Mouse (Mus musculus): ENCODE data around the gene Bco1. TPM values are rescaled to one million over a fixed set of nuclear protein-coding genes. Genes with fewer than 3 reads are reported as not detected.

The Bco1 gene
- 0.22 TPM in 1 of 2 replicates, not detected in the other for polyA plus RNA-seq (2016; fragmentation: Nextera tagmentation; extraction: Ambion mirVana)

- Histone ChIP-seq H3K4me3 (no peak within 1 kb of the TSS), H3K4me2 (replicated peaks) (no peak within 1 kb of the TSS), H3K9ac (replicated peaks) (no peak within 1 kb of the TSS), H3K4me1 (0 out of 2 replicates have a peak, but pooled peaks cover 3% of the 10 kb centered on the region), H3K27ac (replicated peaks) (no peak within 1 kb of the TSS), H3K36me3 (no peaks in the 10 kb centered on the region), H3K27me3 (no peaks in the 10 kb centered on the region; the same call in 1 of the 2 replicates), H3K9me3 (no peaks in the 10 kb centered on the region)
- no peak for ATAC-seq (ENCODE audit: low FRiP score, low read depth)
- 59% methylated on average over 12 of the region's 12 CpGs for WGBS
Observed at GRCm38 (mm10) chr8:117095647-117096046, at the start of gene Bco1. TSS of gene Bco1 (plus strand) at chr8:117095854.

GRCm38 (mm10) chr8:117049444-117049843 lies 46.2 kb upstream of the Bco1 start:
- WGBS = 69% methylated on average over 7 of the region's 7 CpGs
- Histone ChIP-seq H3K4me1 (no peaks in the 10 kb centered on the region), H3K27ac (replicated peaks) (no peak overlapping the region), H3K4me2 (replicated peaks) (no peak overlapping the region), H3K27me3 (no peaks in the 10 kb centered on the region), H3K9ac (replicated peaks) (no peak overlapping the region), H3K4me3 (no peak overlapping the region), H3K9me3 (no peaks in the 10 kb centered on the region), H3K36me3 (no peaks in the 10 kb centered on the region)
- ATAC-seq (ENCODE audit: low FRiP score, low read depth) = no peak

- ATAC-seq (ENCODE audit: low FRiP score, low read depth) = no peak
- Histone ChIP-seq H3K4me2 (replicated peaks) (no peak overlapping the region), H3K4me1 (no peaks in the 10 kb centered on the region), H3K4me3 (no peak overlapping the region), H3K9ac (replicated peaks) (no peak overlapping the region), H3K9me3 (no peaks in the 10 kb centered on the region), H3K36me3 (no peaks in the 10 kb centered on the region), H3K27ac (replicated peaks) (no peak overlapping the region), H3K27me3 (no peaks in the 10 kb centered on the region)
- WGBS = 86% methylated on average over 9 of the region's 9 CpGs
Observed at GRCm38 (mm10) chr8:117050763-117051162, 44.9 kb upstream of the Bco1 start.

- Histone ChIP-seq H3K4me1 (no peaks in the 10 kb centered on the region), H3K4me2 (replicated peaks) (no peak overlapping the region), H3K27ac (replicated peaks) (no peak overlapping the region), H3K27me3 (no peaks in the 10 kb centered on the region), H3K9me3 (no peaks in the 10 kb centered on the region), H3K36me3 (no peaks in the 10 kb centered on the region), H3K9ac (replicated peaks) (no peak overlapping the region), H3K4me3 (no peak overlapping the region)
- ATAC-seq (ENCODE audit: low FRiP score, low read depth) = no peak
- 64% methylated on average over 9 of the region's 9 CpGs for WGBS
Observed at GRCm38 (mm10) chr8:117051316-117051715, 44.3 kb upstream of the Bco1 start.

GRCm38 (mm10) chr8:117053135-117054079 lies 42.2 kb upstream of the Bco1 start:
- Histone ChIP-seq H3K4me2 (replicated peaks) (no peak overlapping the region), H3K27ac (replicated peaks) (no peak overlapping the region), H3K4me3 (no peak overlapping the region), H3K36me3 (no peaks in the 10 kb centered on the region), H3K9me3 (no peaks in the 10 kb centered on the region), H3K27me3 (no peaks in the 10 kb centered on the region), H3K4me1 (no peaks in the 10 kb centered on the region), H3K9ac (replicated peaks) (no peak overlapping the region)
- no peak for ATAC-seq (ENCODE audit: low FRiP score, low read depth)
- WGBS = 73% methylated on average over 12 of the region's 12 CpGs

GRCm38 (mm10) chr8:117054146-117054545 lies 41.5 kb upstream of the Bco1 start:
- 77% methylated on average over 3 of the region's 3 CpGs for WGBS
- no peaks in the 10 kb centered on the region for H3K9me3 ChIP-seq
- ATAC-seq (ENCODE audit: low FRiP score, low read depth) = no peak

GRCm38 (mm10) chr8:117055097-117055496 lies 40.6 kb upstream of the Bco1 start:
- no peaks in the 10 kb centered on the region for H3K36me3 ChIP-seq
- H3K27ac ChIP-seq (replicated peaks) = no peak overlapping the region
- 81% methylated on average over 6 of the region's 6 CpGs for WGBS
- H3K9me3 ChIP-seq = no peaks in the 10 kb centered on the region
- no peak overlapping the region for H3K9ac ChIP-seq (replicated peaks)
- H3K27me3 ChIP-seq = no peaks in the 10 kb centered on the region
- ATAC-seq (ENCODE audit: low FRiP score, low read depth) = no peak
- H3K4me1 ChIP-seq = no peaks in the 10 kb centered on the region
- H3K4me2 ChIP-seq (replicated peaks) = no peak overlapping the region
- H3K4me3 ChIP-seq = no peak overlapping the region

More at GRCm38 (mm10) chr8:117054146-117054545, 41.5 kb upstream of the Bco1 start:
- Histone ChIP-seq H3K36me3 (no peaks in the 10 kb centered on the region), H3K27ac (replicated peaks) (no peak overlapping the region), H3K4me2 (replicated peaks) (no peak overlapping the region), H3K9ac (replicated peaks) (no peak overlapping the region), H3K4me1 (no peaks in the 10 kb centered on the region), H3K4me3 (no peak overlapping the region), H3K27me3 (no peaks in the 10 kb centered on the region)

- Histone ChIP-seq H3K4me1 (peaks cover 3% of the 10 kb centered on the region; the same call in 1 of the 2 replicates), H3K9me3 (0 out of 2 replicates have a peak, but pooled peaks cover 4% of the 10 kb centered on the region), H3K27me3 (no peaks in the 10 kb centered on the region), H3K4me3 (no peak overlapping the region), H3K9ac (replicated peaks) (no peak overlapping the region), H3K27ac (replicated peaks) (no peak overlapping the region), H3K36me3 (no peaks in the 10 kb centered on the region), H3K4me2 (replicated peaks) (no peak overlapping the region)
- no peak for ATAC-seq (ENCODE audit: low FRiP score, low read depth)
- 70% methylated on average over 7 of the region's 7 CpGs for WGBS
Observed at GRCm38 (mm10) chr8:117059021-117059420, 36.6 kb upstream of the Bco1 start.

GRCm38 (mm10) chr8:117060306-117060705 lies 35.3 kb upstream of the Bco1 start:
- 74% methylated on average over 13 of the region's 13 CpGs for WGBS

GRCm38 (mm10) chr8:117061180-117061880 lies 34.3 kb upstream of the Bco1 start:
- no peaks in the 10 kb centered on the region for H3K27me3 ChIP-seq
- 0 out of 2 replicates have a peak, but pooled peaks cover 4% of the 10 kb centered on the region for H3K9me3 ChIP-seq
- no peak for ATAC-seq (ENCODE audit: low FRiP score, low read depth)
- peaks cover 3% of the 10 kb centered on the region; the same call in 1 of the 2 replicates for H3K4me1 ChIP-seq
- H3K27ac ChIP-seq (replicated peaks) = no peak overlapping the region
- no peaks in the 10 kb centered on the region for H3K36me3 ChIP-seq
- H3K9ac ChIP-seq (replicated peaks) = no peak overlapping the region
- H3K4me3 ChIP-seq = no peak overlapping the region
- H3K4me2 ChIP-seq (replicated peaks) = no peak overlapping the region
- 60% methylated on average over 13 of the region's 13 CpGs for WGBS

More at GRCm38 (mm10) chr8:117060306-117060705, 35.3 kb upstream of the Bco1 start:
- Histone ChIP-seq H3K4me1 (peaks cover 3% of the 10 kb centered on the region; the same call in 1 of the 2 replicates), H3K36me3 (no peaks in the 10 kb centered on the region), H3K4me3 (no peak overlapping the region), H3K9me3 (0 out of 2 replicates have a peak, but pooled peaks cover 4% of the 10 kb centered on the region), H3K27ac (replicated peaks) (no peak overlapping the region), H3K9ac (replicated peaks) (no peak overlapping the region), H3K27me3 (no peaks in the 10 kb centered on the region), H3K4me2 (replicated peaks) (no peak overlapping the region)
- ATAC-seq (ENCODE audit: low FRiP score, low read depth) = no peak

GRCm38 (mm10) chr8:117066955-117067354 lies 28.7 kb upstream of the Bco1 start:
- Histone ChIP-seq H3K4me1 (no peaks in the 10 kb centered on the region), H3K4me3 (no peak overlapping the region), H3K27ac (replicated peaks) (no peak overlapping the region), H3K4me2 (replicated peaks) (no peak overlapping the region), H3K9ac (replicated peaks) (no peak overlapping the region), H3K9me3 (0 out of 2 replicates have a peak, but pooled peaks cover 4% of the 10 kb centered on the region), H3K36me3 (no peaks in the 10 kb centered on the region), H3K27me3 (no peaks in the 10 kb centered on the region)
- 89% methylated on average over 7 of the region's 7 CpGs for WGBS
- ATAC-seq (ENCODE audit: low FRiP score, low read depth) = no peak

- no peak overlapping the region for H3K4me2 ChIP-seq (replicated peaks)
- H3K4me3 ChIP-seq = no peak overlapping the region
- H3K4me1 ChIP-seq = no peaks in the 10 kb centered on the region
- H3K9ac ChIP-seq (replicated peaks) = no peak overlapping the region
- 90% methylated on average over 11 of the region's 11 CpGs for WGBS
- no peaks in the 10 kb centered on the region for H3K27me3 ChIP-seq
- no peak for ATAC-seq (ENCODE audit: low FRiP score, low read depth)
- H3K9me3 ChIP-seq = 0 out of 2 replicates have a peak, but pooled peaks cover 4% of the 10 kb centered on the region
- no peaks in the 10 kb centered on the region for H3K36me3 ChIP-seq
- H3K27ac ChIP-seq (replicated peaks) = no peak overlapping the region
Observed at GRCm38 (mm10) chr8:117067396-117067795, 28.3 kb upstream of the Bco1 start.
